Mouse (Mus musculus) 3134 (cell line): ENCODE measurements at regions not wholly inside any gene's neighbourhood (a gene's known extent, or its start where the extent isn't known, plus 50 kb on each side); places are given as distances from the start of the nearest gene placed in this dataset.

Experiments
- DNase-seq: peaks from one replicate; pipeline ENCODE4 v3.0.0-alpha.2; 2011; ENCODE audit warnings: low spot score; ENCODE audit not compliant: insufficient read length; ENCODE audit errors: extremely low read depth

DNA sequence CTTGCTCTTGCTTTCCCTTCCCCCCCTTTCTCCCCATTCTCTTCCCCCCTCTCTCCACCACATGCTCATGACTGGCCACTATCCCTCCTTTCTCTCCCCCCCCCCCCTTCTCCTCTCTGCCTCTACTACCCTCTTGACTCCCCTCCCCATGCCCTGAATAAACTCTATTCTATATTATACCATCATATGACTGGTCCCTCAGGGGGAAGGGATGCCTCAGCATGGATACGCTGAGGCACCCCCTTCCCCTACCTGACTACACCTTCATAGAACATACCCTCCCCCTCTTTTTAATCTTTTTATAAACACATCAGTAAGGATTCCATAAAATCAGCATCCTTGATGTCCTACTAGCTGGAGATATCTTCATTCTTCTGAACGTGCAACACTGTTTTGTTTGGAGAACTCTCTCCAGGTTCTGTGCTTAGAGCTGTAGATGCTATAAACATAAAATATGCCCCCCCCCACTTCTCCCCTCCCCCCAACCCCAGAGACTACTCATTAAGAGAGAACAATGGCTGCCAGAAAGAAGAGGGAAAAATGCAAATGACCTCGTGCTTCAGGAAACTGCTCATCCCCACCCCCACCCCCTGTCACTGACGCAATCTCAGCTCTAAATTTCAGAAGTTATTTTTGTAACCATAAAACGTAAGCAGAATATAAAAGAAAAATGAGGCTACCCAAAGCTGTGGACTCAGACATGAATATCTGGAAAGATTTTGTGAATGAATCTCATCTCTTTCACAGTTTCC, 102.3 kb downstream of the Pja2 start:
- DNase-seq, result no peak

GRCm38 (mm10) chr17:64214599-64214998, 117.1 kb downstream of the Pja2 start:
- DNase-seq, result no peak

DNA sequence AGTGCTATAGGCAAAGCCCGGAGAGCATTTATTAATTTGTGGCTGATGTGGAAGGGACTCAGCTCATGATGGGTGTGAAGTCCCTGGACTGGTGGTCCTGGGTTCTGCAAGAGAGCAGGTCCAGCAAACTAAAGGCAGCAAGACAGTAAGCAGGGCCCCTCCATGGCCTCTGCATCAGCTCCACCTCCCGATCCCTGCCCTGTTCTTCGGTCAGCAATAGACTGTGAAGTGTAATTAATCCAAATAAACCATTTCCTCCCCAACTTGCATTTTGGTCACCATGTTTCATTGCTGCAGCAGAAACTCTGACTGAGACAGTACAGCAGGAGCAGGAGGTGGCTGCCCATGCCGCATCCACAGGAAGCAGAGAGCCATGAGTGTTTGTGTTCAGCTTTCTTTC, 118.5 kb downstream of the Pja2 start:
- DNase-seq, result no peak

DNA sequence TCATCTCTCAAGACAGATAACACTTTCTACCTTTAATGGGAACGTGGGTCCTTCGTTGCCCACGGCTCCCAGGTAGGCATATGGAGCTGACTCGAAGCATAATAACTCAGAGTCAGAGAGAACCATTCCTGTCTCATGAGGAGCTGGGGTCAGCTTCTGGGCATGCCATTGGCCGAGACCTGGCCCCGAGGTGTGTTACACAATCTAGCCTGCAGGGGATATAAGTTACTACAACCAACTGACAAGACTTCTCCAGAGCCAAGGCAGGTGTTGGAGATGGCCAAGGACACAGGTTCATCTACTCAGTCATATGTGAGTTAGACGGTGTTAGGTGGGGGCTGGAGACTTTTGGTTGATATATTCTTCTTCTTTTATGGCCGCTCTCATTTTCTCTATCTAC, 120.4 kb downstream of the Pja2 start:
- DNase-seq, result no peak

- no peak for DNase-seq
Observed at GRCm38 (mm10) chr17:64210366-64210765, 121.3 kb downstream of the Pja2 start.

DNA sequence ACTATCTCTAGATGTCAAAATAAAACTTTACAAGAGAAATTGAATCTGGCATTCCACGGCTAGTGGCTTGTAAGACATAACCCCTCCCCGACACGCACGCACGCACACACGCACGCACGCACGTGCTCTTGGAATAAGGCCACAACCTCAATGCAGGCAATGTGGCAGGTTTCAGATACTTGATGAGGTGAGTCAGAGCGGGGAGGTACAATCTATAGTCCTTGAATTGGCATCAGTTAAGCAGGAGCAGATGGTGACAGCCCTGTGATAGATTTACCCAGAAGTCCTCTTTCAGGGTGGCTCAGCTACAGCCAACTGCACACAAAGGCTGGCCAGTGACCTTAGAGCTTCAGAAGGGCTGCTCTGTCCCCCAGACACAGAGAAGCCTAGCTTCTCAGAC, 122.1 kb downstream of the Pja2 start:
- no peak for DNase-seq

GRCm38 (mm10) chr17:64208152-64208855, 123.4 kb downstream of the Pja2 start:
- DNase-seq, result no peak

- no peak for DNase-seq
Observed at GRCm38 (mm10) chr17:64206196-64206718, 125.5 kb downstream of the Pja2 start.

- DNase-seq, result no peak
Observed at GRCm38 (mm10) chr17:64203611-64204010, 128.1 kb downstream of the Pja2 start.

DNA sequence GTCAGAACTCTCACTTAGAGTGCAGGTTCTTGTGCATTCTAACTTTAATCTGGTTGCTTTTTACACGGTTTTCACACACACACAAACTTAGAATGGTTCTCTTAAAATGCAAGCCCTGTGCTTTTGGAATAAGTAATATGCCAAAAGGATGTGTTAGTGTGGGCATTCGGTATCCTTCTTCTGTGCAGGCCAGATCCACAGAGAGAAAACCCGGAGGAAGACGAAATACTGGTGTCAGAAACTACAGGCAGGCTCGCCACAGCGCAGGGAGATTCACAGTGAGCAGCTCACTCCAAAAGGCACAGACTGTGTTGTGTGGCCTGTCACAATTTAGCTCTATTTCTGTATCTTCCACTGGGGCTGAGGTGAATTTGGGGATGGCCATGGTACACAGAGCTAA, 129.5 kb downstream of the Pja2 start:
- DNase-seq, result no peak

DNA sequence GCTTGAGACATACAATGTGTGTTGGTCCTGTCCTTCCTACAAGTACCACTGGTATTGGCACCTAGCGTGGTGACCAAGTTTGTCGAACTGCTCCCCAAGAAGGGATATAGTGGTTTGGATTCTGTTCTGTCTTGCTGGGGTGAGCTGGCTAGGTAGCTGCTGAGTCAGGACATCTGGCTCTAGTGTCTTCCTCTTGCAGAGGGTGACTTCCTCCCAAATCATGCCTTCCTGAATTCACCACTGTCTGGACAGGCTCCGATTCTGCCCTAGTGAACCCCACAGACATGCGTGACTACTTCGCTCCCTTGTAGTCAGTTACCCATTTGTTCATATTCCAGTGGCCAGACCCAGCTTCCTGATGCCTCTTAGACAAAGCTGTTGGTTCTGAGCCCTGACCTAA, 130.1 kb downstream of the Pja2 start:
- no peak for DNase-seq

DNA sequence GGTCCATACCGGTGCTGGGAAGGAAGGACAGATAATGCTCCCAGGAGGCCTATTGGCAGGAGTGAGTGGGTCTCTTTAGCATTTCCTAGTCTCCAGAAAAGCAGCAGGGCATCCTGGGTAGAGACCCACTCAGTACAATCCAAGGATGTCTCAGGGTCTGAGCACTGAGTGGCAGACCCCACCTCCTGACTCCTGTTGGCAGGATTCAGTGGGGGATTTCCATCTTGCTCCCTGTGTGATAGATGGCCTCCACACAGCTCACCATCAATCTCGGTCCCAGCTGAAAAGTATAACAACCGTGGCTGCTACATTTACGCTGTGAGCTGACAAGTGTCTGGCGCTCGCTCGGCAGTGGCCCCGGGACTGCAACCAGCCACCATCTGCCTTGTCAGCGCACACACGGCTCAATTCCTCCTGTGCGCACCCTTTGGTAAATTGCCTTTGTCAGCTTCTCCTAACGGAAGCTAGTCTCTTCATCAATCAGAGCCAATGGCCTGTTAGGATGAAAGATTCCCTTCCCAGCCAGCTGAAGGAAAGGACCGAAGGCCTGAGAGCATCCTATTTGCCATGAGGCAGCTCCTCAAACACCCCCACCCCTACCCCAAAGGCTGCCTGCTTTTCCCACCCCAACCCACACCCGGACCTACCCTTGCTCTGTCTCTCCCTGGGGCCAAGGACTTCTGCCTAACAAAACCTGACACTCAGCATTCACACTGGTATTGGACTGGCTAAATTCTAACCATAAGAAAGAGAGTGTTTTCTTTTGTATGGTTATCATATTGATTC, 131.4 kb downstream of the Pja2 start:
- no peak for DNase-seq

DNA sequence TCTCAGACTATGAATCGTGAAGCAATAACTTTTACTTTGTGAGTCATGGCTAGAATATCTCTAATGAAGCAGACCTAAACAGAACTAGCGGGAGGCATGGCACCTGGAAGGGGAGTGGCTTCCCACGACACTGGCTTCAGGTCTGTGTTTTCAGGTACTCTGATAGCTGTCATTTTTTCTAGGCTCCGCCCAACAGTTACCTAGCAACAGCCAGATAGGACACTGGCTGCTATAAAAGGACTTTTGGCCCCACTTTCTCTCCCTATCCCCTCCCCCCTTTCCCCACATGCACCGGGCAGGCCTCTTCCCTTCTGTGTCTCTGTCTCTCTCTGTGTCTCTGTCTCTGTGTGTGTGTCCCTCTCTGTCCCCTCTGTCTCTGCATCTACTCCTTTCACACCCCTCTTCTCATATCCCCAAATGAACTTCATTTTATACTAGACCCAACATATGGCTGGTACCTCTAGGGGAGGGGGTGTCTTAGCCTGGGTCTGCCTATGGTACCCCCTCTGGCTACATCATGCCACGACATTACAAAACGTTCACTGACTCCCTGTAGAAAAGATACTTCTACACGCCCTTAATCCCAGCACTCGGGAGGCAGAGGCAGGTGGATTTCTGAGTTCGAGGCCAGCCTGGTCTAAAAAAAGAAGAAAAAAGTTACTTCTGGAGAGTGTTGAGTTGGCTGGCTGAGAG, 132.3 kb downstream of the Pja2 start:
- no peak for DNase-seq

DNA sequence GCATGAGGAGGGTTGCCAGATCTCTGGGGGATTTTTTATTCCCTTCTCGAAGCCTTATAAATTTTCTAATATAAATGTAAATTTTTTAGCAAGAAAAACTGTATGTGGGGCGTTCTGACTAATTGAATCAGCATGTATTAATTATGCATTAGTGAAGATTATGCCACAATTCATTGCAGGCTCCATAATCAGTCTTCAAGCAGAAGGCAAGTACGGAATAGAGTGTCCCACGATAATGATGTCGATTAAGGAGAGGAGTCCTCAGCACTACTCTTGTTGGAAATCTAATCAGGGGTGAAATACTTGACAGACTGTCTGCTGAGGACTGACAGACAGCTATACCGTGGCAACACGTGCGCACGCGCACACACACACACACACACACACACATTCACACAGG, 135.3 kb downstream of the Pja2 start:
- no peak for DNase-seq

DNA sequence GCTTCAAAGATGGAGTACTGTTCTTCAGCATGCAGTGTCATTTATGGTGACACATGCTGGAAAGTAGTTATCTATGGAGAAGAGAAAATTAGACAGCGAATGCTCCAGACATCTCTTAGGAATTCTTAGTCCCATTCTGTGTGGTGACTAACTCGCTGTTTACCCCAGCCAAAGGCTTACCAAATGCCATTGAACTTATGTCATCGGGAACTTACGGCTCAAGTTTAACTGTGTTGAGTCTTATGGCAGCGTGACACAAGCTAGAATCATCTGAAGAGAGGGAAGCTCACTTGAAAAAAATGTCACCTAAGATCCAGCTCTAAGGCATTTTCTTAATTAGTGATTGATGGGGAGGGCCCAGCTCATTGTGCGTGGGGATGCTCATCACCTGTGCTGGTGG, 138.7 kb downstream of the Pja2 start:
- DNase-seq, result peak; percentile 75
